Mouse (Mus musculus) stomach, postnatal 0 days (tissue): Measurements from ENCODE around the gene Apmap. TPM values are rescaled to one million over a fixed set of nuclear protein-coding genes. Genes with fewer than 3 reads are reported as not detected.
A peak's percentile ranks its signal among the peaks of the same experiment; 100 is the strongest.

Source experiments
- ATAC-seq: fragments of 200-750 bp; cut with Nextera tagmentation; 2 replicates; pipeline ENCODE4 v1.8.0; 2017; ENCODE audit not compliant: low FRiP score, low TSS enrichment
- DNase-seq: peaks from one replicate; pipeline ENCODE4 v3.0.0-alpha.2; 2016; ENCODE audit warnings: low spot score
- H3K27ac ChIP-seq: fragments of 300-500 bp; sonication (generic); replicated peaks from 2 replicates; pipeline ENCODE4 v1.5.1; 2014; ENCODE audit warnings: mild to moderate bottlenecking, control low read depth
- H3K27me3 ChIP-seq: fragments of 300-500 bp; sonication (generic); 2 replicates; pipeline ENCODE4 v1.6.1; 2014; ENCODE audit warnings: low read length; ENCODE audit not compliant: control insufficient read depth, insufficient read depth
- H3K36me3 ChIP-seq: fragments of 300-500 bp; sonication (generic); 2 replicates; pipeline ENCODE4 v1.6.1; 2014; ENCODE audit warnings: low read length, mixed read lengths; ENCODE audit not compliant: control insufficient read depth, insufficient read depth
- H3K4me1 ChIP-seq: fragments of 300-500 bp; sonication (generic); replicated peaks from 2 replicates; pipeline ENCODE4 v1.6.1; 2014; ENCODE audit warnings: antibody characterized with exemption; ENCODE audit not compliant: control insufficient read depth, insufficient read depth
- H3K4me2 ChIP-seq: fragments of 300-500 bp; sonication (generic); replicated peaks from 2 replicates; pipeline ENCODE4 v1.6.1; 2014; ENCODE audit warnings: low read depth, mild to moderate bottlenecking, control low read depth, moderate library complexity
- H3K4me3 ChIP-seq: fragments of 300-500 bp; sonication (generic); 2 replicates; pipeline ENCODE4 v1.5.1; 2014; ENCODE audit warnings: low read depth, low read length, control low read depth
- H3K9ac ChIP-seq: fragments of 300-500 bp; sonication (generic); 2 replicates; pipeline ENCODE4 v1.6.1; 2014; ENCODE audit warnings: mild to moderate bottlenecking, low read length, control low read depth, mixed read lengths
- H3K9me3 ChIP-seq: fragments of 300-500 bp; sonication (generic); 2 replicates; pipeline ENCODE4 v1.6.1; 2016; ENCODE audit warnings: low read length; ENCODE audit not compliant: control insufficient read depth
- CTCF ChIP-seq: IDR thresholded peaks from 2 replicates; pipeline ENCODE4 v1.5.1; 2016; ENCODE audit warnings: antibody characterized with exemption, low read depth, mild to moderate bottlenecking, moderate library complexity
- EP300 ChIP-seq: optimal IDR thresholded peaks from 2 replicates; pipeline ENCODE3; 2016; ENCODE audit warnings: antibody characterized with exemption
- WGBS: fragments of 180-500 bp; shearing (Covaris S2); extraction: QIAGEN DNeasy Blood & Tissue Kit; methylation state at CpG from one replicate; pipeline ENCODE4 v1.1.7; 2014; 5-methylcytosine and 5-hydroxymethylcytosine counted together
- polyA plus RNA-seq: library from polyadenylated mRNA; unstranded; fragments of >200 nt; fragmentation: Nextera tagmentation; extraction: Ambion mirVana; gene quantifications from 2 replicates; pipeline ENCODE4 v1.2.1, GENCODE M21; 2015

Apmap gene
- polyA plus RNA-seq, 1 experiment from 2014 or later: 30.0 TPM

DNA sequence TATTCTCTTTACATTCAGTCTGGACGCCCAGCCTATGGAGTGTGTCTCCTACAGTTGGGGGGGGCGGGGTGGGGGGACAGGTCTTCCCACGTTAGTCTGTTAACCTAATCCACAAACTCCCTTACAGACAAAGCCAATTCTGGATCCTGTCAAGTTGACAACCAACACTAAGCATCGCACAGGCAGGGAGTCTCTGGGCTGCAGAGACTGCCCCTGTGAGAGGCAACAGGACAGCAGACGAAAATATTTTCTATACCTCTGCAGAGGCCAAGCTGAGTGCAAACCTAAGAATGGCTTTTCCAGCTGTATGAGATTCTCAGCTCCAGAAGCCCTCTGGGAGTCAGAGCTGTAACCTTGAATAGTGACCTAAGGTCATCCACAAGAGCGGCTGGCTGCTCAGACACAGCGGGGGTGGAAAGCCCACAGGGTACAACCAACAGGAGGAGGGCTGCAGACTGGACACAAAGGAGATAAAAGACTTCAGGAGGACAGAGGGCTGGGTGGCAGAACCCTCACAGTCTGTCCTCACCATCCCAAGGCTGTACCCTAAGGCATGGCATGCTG is 42.2 kb upstream of the Apmap start:
- DNase-seq (no peak), ATAC-seq (peak; percentile 21; the same call in 1 of the 2 replicates)
- WGBS: 25% methylated on average over 7 of the region's 7 CpGs
- no peak overlapping the region for H3K4me3 ChIP-seq
- TF ChIP-seq EP300 (no peak), CTCF (no peak)
- no peaks in the 10 kb centered on the region for H3K36me3 ChIP-seq
- H3K27me3 ChIP-seq: no peaks in the 10 kb centered on the region
- H3K4me2 ChIP-seq: no peak overlapping the region
- H3K9ac ChIP-seq: no peak overlapping the region
- H3K27ac ChIP-seq: 0 out of 2 replicates have a peak overlapping the region, but pooled peaks have one; percentile 30
- H3K9me3 ChIP-seq: no peaks in the 10 kb centered on the region
- no peaks in the 10 kb centered on the region for H3K4me1 ChIP-seq

DNA sequence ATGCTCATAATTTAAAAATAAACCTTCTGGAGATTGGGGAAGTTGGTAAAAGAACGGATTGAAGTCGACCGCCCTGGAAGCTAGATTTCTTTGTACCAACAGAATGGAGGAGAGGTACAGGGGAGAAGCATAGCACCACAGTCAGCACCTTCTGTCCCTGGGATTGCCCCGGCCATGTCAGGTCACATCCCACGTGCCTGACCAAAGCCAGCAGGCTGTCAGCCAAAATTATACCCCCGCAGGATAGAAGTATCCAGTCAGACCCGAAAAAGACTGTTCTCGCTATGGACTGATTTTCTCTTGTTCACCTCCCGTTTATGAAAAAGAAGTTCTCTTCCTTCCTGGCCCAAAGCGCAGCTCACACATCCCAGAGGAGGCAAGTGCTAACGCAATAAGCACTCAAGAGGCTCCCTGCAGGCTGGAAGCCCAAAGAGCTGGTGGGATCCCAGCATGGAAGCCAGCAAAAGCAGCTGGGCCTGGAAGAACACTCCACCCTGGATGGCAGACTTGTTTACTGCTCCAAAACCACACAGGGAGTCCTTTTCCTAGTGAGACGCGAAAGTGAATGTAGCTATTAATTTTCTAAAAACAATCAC is 40.0 kb upstream of the Apmap start:
- Histone ChIP-seq H3K9me3 (no peaks in the 10 kb centered on the region), H3K9ac (no peak overlapping the region), H3K4me2 (no peak overlapping the region), H3K4me3 (no peak overlapping the region), H3K27ac (0 out of 2 replicates have a peak overlapping the region, but pooled peaks have one; percentile 40), H3K4me1 (no peaks in the 10 kb centered on the region), H3K27me3 (no peaks in the 10 kb centered on the region), H3K36me3 (no peaks in the 10 kb centered on the region)
- TF ChIP-seq EP300 (no peak), CTCF (no peak)
- 61% methylated on average over 13 of the region's 13 CpGs for WGBS
- no peak for DNase-seq
- ATAC-seq: no peak

DNA sequence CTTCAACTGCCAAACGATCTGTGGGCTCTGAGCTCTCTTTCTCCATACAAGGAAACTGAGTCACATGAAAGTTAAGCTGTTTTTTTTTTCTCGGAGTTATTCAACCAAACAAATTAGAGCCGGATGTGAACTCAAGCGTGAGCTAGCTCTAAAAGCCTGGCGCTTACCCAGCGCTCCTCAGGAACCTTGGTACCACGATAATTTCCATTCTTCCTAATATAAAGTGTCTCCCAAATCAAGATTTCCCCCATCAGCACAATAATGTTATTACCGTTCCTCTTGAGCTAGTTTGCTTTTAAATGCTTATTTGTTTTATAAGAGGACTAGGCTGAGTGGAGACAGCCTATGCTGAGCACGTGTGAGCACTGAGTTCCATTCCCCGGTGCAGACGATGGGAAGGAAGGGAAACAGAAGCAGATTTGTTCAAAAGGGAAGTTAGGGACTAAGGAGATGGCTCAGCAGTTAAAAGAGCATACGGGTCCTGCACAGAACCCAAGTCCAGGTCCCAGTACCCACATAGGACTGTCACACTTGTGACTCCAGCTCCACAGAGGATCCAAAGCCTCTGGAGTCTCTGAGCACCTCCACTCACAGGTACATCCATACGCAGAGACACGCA is 39.4 kb upstream of the Apmap start:
- DNase-seq: no peak
- no peak overlapping the region for H3K27ac ChIP-seq
- H3K9me3 ChIP-seq: no peaks in the 10 kb centered on the region
- 73% methylated on average over 14 of the region's 14 CpGs for WGBS
- no peak overlapping the region for H3K4me3 ChIP-seq
- no peak for TF ChIP-seq EP300
- no peak for TF ChIP-seq CTCF
- no peaks in the 10 kb centered on the region for H3K4me1 ChIP-seq
- H3K27me3 ChIP-seq: no peaks in the 10 kb centered on the region
- ATAC-seq: no peak
- H3K9ac ChIP-seq: no peak overlapping the region
- H3K4me2 ChIP-seq: no peak overlapping the region
- no peaks in the 10 kb centered on the region for H3K36me3 ChIP-seq

DNA sequence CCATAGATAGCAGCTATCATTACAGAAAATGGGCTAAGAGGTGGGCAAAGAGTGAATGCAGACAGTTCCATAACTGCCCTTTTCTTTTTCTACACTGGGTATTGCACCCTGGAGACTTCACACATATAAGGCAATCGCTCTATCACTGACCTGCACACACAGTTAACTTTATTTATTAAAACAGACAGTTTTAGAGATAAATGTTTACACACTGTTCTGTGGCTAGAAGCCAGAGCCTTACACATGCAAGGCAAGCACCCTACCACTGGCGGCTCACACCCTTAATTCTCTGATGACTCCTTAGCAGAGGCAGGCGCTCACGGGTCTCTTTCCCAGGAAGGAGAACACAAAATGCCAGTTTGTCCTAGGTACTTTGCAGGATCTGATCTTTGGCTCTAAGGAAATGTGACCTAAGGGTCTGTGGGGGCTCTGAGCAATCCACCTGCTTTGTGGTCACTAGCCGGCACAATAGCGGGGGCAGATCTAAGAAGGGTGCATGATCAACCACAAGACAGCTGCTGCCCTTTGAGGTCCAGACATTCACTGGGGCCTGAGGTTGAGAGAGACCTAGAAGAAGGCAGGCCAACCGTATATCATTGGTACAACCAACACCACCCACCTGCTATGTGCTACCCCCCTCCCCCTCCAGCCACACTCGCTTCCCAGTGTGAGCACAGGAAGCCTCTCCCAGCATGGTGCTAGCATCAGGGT is 38.2 kb upstream of the Apmap start:
- TF ChIP-seq CTCF (no peak), EP300 (no peak)
- no peak for ATAC-seq

DNA sequence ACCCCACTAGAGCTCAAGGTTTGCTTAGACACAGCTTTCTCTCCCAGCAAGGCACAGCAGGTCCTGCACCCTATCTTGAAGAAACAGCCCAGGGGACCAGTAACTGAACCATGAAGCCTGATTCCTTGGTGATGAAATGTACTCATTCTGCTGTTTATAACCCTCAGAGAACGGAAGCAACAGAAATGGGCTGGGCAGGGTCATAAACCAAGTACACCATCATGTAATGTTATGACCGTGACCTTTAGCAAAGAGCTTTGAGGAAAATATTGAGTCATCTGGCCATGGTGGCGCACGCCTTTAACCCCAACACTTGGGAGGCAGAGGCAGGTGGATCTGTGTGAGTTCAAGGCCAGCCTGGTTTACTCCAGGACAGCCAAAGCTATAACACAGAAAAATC is 36.9 kb upstream of the Apmap start:
- H3K9me3 ChIP-seq: no peaks in the 10 kb centered on the region
- no peak overlapping the region for H3K4me2 ChIP-seq
- no peak overlapping the region for H3K4me3 ChIP-seq
- peak; percentile 53; the same call in 1 of the 2 replicates for ATAC-seq
- H3K4me1 ChIP-seq: no peaks in the 10 kb centered on the region
- no peaks in the 10 kb centered on the region for H3K27me3 ChIP-seq
- peaks cover 4% of the 10 kb centered on the region; the same call in 1 of the 2 replicates for H3K36me3 ChIP-seq
- no peak overlapping the region for H3K27ac ChIP-seq
- DNase-seq: no peak
- WGBS: 81% methylated on average over 4 of the region's 4 CpGs
- H3K9ac ChIP-seq: no peak overlapping the region
- no peak for TF ChIP-seq CTCF
- no peak for TF ChIP-seq EP300

More for the DNA sequence above, 38.2 kb upstream of the Apmap start:
- DNase-seq: no peak
- Histone ChIP-seq H3K36me3 (peaks cover 4% of the 10 kb centered on the region; the same call in 1 of the 2 replicates), H3K4me2 (no peak overlapping the region), H3K4me1 (no peaks in the 10 kb centered on the region), H3K9me3 (no peaks in the 10 kb centered on the region), H3K9ac (no peak overlapping the region), H3K27me3 (no peaks in the 10 kb centered on the region), H3K4me3 (no peak overlapping the region), H3K27ac (no peak overlapping the region)
- whole genome bisulfite sequencing: 73% methylated on average over 8 of the region's 8 CpGs
